Mouse (Mus musculus) cerebellum, postnatal 4 days (tissue): ENCODE results near the gene Rbm48.

Source experiments
- DNase-seq, 2 experiments: peaks; one replicate each; pipeline ENCODE4 v3.0.0; 2022; ENCODE audit warnings: low spot score in 2 of 2, mixed read lengths in 1 of 2

Rbm48 gene

GRCm38 (mm10) chr5:3551481-3551880, 44.9 kb downstream of the Rbm48 start:
- DNase-seq: no peak

GRCm38 (mm10) chr5:3546226-3546625, 50.2 kb downstream of the Rbm48 start:
- no peak for DNase-seq

GRCm38 (mm10) chr5:3544480-3544769, 52.0 kb downstream of the Rbm48 start:
- no peak for DNase-seq

GRCm38 (mm10) chr5:3543629-3544479, 52.5 kb downstream of the Rbm48 start, which contains the start of gene Fam133b:
Gene Fam133b (plus strand): TSS chr5:3543833.
- peak; percentile 99 to 100 for DNase-seq

GRCm38 (mm10) chr5:3541871-3542270, 54.5 kb downstream of the Rbm48 start:
- no peak for DNase-seq

GRCm38 (mm10) chr5:3538505-3539472, 57.6 kb downstream of the Rbm48 start:
- no peak for DNase-seq

GRCm38 (mm10) chr5:3536592-3537212, 59.7 kb downstream of the Rbm48 start:
- no peak for DNase-seq
